Mouse (Mus musculus) cerebellum, postnatal 14 days (tissue): ENCODE data around the gene Ncoa4.

Source experiments
- DNase-seq, 2 experiments: peaks; one replicate each; pipeline ENCODE4 v3.0.0; 2021; ENCODE audit warnings: mixed read lengths in 2 of 2

The Ncoa4 gene

GRCm38 (mm10) chr14:32201791-32202451 is 42.3 kb downstream of the Ncoa4 start, which contains the start of the genes Timm23 and Parg:
Gene Timm23 (minus strand): TSS chr14:32201898.
Gene Parg (plus strand): TSS chr14:32201949.
- peak; percentile 89 to 90 for DNase-seq

DNA sequence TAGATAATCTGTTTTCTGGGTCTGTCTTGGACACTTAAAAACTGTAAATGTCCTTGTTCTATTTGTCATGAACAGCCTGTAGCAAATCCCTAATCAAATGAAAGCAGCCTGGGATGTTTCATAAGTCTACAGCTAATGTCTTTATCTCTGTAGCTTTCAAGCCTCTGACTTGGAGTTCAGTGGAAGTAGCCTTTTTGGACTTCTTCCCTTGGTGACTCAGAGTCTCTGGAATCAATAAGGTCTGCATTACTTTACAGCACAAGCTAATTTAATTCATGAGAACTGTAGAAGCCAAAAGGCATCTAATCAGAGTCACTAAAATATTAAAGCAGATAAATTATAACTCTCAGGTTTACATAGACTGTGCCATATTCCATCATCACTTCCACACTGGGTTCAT is 66.9 kb downstream of the Ncoa4 start:
- DNase-seq: no peak

DNA sequence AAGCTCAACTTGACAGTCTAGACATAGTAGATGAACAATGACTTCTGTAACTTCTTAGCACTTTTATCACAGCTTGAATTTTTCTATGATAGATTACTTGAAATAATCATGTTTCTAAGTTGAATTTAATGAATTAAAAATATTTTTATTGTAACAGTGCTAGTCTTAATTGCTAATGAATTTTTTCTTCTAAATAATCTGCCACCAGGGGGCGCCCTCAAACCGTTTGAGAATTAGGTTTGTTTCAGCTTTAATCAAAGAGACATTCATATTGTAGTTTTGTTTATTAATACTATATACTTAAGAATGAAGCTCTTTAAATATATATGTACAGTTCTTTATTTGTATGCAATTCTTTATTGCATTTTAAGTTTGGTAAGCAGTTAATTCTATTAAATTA is 69.3 kb downstream of the Ncoa4 start:
- peak; percentile 82 to 85 for DNase-seq
